Mouse (Mus musculus) bone marrow macrophage, adult 2 months (primary cell): Measurements from ENCODE around the gene Fam102a.

ENCODE experiments used
- CTCF ChIP-seq: IDR thresholded peaks from 2 replicates; pipeline ENCODE4 v1.5.1; 2012; ENCODE audit warnings: low read depth, mild to moderate bottlenecking, low read length, moderate library complexity
- POLR2A ChIP-seq: IDR thresholded peaks from 2 replicates; pipeline ENCODE4 v1.6.1; 2012; ENCODE audit warnings: mild to moderate bottlenecking, low read depth, low read length, borderline replicate concordance

- TF ChIP-seq CTCF (peak; percentile 60; the same call in 1 of the 2 replicates), POLR2A (no peak)
These were observed 31.5 kb downstream of the Fam102a start for GRCm38 (mm10) chr2:32566536-32567063.
